Mouse (Mus musculus) intestine, embryonic 16.5 days (tissue): ENCODE data around the gene Hspa8. TPM values are rescaled to one million over a fixed set of nuclear protein-coding genes. Genes with fewer than 3 reads are reported as not detected.
"Not testable (repeated sequence)": the region's sequence is repeated elsewhere in the genome, so short reads cannot be mapped to it uniquely, and the experiment has no call there.

Experiments
- ATAC-seq: fragments of 200-750 bp; cut with Nextera tagmentation; 2 replicates; pipeline ENCODE4 v1.8.0; 2017; ENCODE audit warnings: moderate TSS enrichment, moderate library complexity
- H3K27ac ChIP-seq: fragments of 300-500 bp; sonication (generic); 2 replicates; pipeline ENCODE4 v1.5.1; 2014; ENCODE audit warnings: mild to moderate bottlenecking, low read length
- H3K27me3 ChIP-seq: fragments of 300-500 bp; sonication (generic); replicated peaks from 2 replicates; pipeline ENCODE4 v1.6.1; 2014; ENCODE audit warnings: low read length, control low read depth, mixed read lengths; ENCODE audit not compliant: control insufficient read depth, insufficient read depth
- H3K36me3 ChIP-seq: fragments of 300-500 bp; sonication (generic); 2 replicates; pipeline ENCODE4 v1.6.1; 2014; ENCODE audit warnings: low read length, control low read depth; ENCODE audit not compliant: control insufficient read depth, insufficient read depth
- H3K4me1 ChIP-seq: fragments of 300-500 bp; sonication (generic); 2 replicates; pipeline ENCODE4 v1.6.1; 2014; ENCODE audit warnings: low read length, control low read depth, mixed read lengths; ENCODE audit not compliant: control insufficient read depth, insufficient read depth
- H3K4me2 ChIP-seq: fragments of 300-500 bp; sonication (generic); 2 replicates; pipeline ENCODE4 v1.6.1; 2014; ENCODE audit warnings: low read depth, low read length, control low read depth
- H3K4me3 ChIP-seq: fragments of 300-500 bp; sonication (generic); 2 replicates; pipeline ENCODE4 v1.5.1; 2014; ENCODE audit warnings: mild to moderate bottlenecking, low read length
- H3K9ac ChIP-seq: fragments of 300-500 bp; sonication (generic); 2 replicates; pipeline ENCODE4 v1.6.1; 2014; ENCODE audit warnings: low read depth, low read length
- H3K9me3 ChIP-seq: fragments of 300-500 bp; sonication (generic); 2 replicates; pipeline ENCODE4 v1.6.1; 2016; ENCODE audit warnings: low read length, control low read depth; ENCODE audit not compliant: control insufficient read depth
- WGBS: fragments of 180-500 bp; shearing (Covaris S2); extraction: QIAGEN DNeasy Blood & Tissue Kit; methylation state at CpG from one replicate; pipeline ENCODE4 v1.1.7; 2014; 5-methylcytosine and 5-hydroxymethylcytosine counted together
- polyA plus RNA-seq: library from polyadenylated mRNA; unstranded; fragments of >200 nt; fragmentation: Nextera tagmentation; extraction: Ambion mirVana; gene quantifications from 2 replicates; pipeline ENCODE4 v1.2.1, GENCODE M21; 2015

Hspa8 gene
- polyA plus RNA-seq, 1 experiment from 2014 or later, result 2,348 TPM

DNA sequence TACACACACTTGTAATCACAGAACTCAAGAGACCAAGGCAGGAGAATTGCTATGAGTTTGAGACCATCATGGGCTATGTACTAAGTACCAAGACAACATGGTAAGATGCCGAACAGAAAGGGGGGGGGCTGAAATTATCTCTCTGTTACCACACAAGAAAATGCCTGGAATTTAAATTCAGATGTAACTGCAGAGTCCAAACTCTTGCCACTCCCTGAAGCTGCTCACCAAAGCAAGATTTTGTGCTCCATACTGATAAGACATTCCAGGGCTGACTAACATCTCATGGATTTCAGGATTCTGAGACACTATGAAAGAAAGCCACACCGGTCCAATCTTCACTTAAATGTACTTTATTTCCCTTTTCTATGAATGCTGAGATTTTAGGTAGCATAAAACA is 5.2 kb upstream of the Hspa8 start:
- Histone ChIP-seq H3K4me3 (no peak overlapping the region), H3K9me3 (no peaks in the 10 kb centered on the region), H3K4me1 (peaks cover 12% of the 10 kb centered on the region), H3K27me3 (no peaks in the 10 kb centered on the region), H3K27ac (no peak overlapping the region), H3K4me2 (no peak overlapping the region), H3K36me3 (no peaks in the 10 kb centered on the region), H3K9ac (no peak overlapping the region)
- WGBS, result 79% methylated on average over 2 of the region's 2 CpGs
- ATAC-seq, result no peak

DNA sequence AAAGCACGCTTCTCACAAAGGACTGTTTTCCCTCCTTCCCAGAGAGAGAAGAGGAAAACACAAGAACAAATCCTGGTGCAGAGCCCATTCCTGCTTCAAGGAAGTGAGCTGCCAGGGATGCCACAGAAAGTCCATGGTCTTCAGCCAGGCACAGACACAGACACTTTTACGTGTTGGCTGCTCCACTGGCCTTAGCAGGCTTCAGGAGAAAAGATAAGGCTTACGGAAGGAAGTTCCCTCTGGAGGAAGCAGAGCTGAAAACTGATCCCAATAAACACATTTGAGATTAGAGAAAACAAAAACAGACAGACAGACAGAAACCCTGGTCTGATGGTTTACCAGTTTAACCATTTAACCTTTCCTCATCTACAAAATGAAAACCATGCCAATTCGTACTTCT is 4.7 kb upstream of the Hspa8 start:
- no peaks in the 10 kb centered on the region for H3K9me3 ChIP-seq
- no peaks in the 10 kb centered on the region for H3K27me3 ChIP-seq
- H3K4me3 ChIP-seq, result no peak overlapping the region
- ATAC-seq, result no peak
- H3K27ac ChIP-seq, result no peak overlapping the region
- 63% methylated on average over 4 of the region's 4 CpGs for WGBS
- peaks cover 12% of the 10 kb centered on the region for H3K4me1 ChIP-seq
- no peak overlapping the region for H3K4me2 ChIP-seq
- H3K36me3 ChIP-seq, result no peaks in the 10 kb centered on the region
- H3K9ac ChIP-seq, result no peak overlapping the region

DNA sequence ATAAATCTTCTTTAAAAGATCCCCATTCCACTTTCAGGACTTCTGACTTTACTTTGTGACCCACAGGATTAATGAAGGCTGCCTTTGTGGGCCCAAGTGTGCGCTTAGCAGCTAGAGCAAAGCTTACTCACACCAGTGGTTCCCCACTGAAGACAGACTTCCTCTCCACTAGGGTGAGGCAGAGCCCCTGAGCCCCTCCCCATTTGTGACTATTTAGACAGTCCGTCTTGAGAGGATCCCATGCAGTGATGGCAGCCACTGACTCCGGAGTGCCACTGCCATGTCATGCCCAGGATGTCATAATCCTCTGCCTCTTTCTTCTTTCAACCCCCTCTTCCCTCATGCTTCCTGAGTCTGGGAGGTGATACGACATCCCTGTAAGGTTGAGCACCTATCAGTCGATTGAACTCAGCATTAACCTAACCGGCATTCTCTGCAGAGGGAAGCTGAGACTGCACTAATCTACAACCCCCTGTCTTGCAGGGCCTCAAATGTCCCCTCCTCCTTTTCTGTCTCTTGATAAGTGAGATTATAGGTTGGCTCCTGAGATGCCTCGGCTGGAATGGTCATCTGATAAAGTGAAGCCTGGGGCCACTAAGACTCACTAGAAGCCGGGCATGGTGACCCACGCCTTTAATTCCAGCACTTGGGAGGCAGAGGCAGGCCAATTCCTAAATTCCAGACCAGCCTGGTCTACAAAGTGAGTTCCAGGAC is 2.4 kb upstream of the Hspa8 start:
- Histone ChIP-seq H3K27ac (peak overlapping the region; percentile 99), H3K9me3 (no peaks in the 10 kb centered on the region), H3K4me2 (no peak overlapping the region), H3K4me1 (peaks cover 13% of the 10 kb centered on the region), H3K4me3 (no peak overlapping the region), H3K36me3 (no peaks in the 10 kb centered on the region), H3K9ac (peak overlapping the region; percentile 56; the same call in 1 of the 2 replicates), H3K27me3 (no peaks in the 10 kb centered on the region)
- ATAC-seq, result no peak
- WGBS, result 63% methylated on average over 9 of the region's 9 CpGs

DNA sequence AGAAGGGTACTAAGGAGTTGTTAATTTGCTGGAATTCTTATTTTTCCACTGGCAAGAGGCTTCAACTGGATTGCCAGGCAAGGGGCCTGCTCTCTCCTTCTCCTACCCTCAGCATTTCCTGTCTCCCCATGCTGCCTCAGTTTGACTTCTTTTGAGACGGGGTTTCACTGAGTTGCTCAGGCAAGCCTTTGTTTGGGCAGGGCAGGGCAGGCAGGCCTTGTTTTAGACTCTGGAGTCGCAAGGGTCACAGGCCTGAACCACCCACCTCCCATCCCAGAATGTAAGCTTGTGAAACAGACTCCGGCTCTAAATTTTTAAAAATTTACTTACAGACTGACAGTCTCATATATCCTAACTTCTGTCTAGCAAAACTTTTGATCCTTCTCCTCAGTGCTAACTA is 1.7 kb upstream of the Hspa8 start:
- no peak for ATAC-seq
- H3K9ac ChIP-seq, result peak overlapping the region; percentile 56
- H3K9me3 ChIP-seq, result no peaks in the 10 kb centered on the region
- H3K4me2 ChIP-seq, result peak overlapping the region; percentile 82
- WGBS, result 38% methylated on average over 3 of the region's 3 CpGs
- no peak overlapping the region for H3K4me3 ChIP-seq
- H3K27ac ChIP-seq, result peak overlapping the region; percentile 99
- peaks cover 18% of the 10 kb centered on the region for H3K4me1 ChIP-seq
- no peaks in the 10 kb centered on the region for H3K27me3 ChIP-seq
- H3K36me3 ChIP-seq, result no peaks in the 10 kb centered on the region

DNA sequence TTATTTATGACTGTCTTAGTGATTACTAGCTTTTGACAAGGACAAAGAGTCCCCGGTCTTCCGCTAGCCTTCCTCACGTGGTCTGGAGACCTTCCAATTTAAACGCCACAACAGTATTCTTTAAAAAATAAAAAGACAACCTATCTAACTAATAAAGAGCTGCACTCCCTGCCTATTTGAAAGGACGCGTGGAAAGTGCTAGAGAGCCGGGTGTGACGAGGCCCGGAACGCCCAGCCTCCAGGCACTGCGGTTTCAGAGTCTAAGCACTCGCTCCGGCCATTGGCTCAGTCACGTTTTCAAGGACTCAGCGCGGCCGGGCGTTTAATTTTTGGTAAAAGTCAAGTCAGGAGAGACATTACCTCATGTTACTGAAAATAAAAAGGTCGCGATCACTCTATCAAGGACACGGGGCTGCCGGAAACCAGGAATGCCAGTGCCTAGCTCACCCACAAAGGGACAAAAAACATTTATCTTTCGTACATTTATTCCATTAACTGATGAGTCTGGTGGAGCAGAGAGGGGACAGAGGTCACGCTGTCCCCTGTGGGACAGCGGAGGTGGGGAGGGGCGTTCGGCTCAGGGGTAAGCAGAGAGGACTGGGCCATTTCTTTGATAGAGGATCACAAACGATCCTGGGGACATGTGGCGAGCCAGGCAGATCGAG is 815 bp upstream of the Hspa8 start:
- Histone ChIP-seq H3K4me1 (peaks cover 21% of the 10 kb centered on the region), H3K27ac (peak overlapping the region; percentile 99), H3K9ac (peak overlapping the region; percentile 84), H3K4me3 (peak overlapping the region; percentile 88), H3K36me3 (no peaks in the 10 kb centered on the region), H3K4me2 (peak overlapping the region; percentile 82), H3K9me3 (no peaks in the 10 kb centered on the region), H3K27me3 (no peaks in the 10 kb centered on the region)
- WGBS, result under 1% methylated on average over 30 of the region's 30 CpGs
- peak; percentile 22 for ATAC-seq

DNA sequence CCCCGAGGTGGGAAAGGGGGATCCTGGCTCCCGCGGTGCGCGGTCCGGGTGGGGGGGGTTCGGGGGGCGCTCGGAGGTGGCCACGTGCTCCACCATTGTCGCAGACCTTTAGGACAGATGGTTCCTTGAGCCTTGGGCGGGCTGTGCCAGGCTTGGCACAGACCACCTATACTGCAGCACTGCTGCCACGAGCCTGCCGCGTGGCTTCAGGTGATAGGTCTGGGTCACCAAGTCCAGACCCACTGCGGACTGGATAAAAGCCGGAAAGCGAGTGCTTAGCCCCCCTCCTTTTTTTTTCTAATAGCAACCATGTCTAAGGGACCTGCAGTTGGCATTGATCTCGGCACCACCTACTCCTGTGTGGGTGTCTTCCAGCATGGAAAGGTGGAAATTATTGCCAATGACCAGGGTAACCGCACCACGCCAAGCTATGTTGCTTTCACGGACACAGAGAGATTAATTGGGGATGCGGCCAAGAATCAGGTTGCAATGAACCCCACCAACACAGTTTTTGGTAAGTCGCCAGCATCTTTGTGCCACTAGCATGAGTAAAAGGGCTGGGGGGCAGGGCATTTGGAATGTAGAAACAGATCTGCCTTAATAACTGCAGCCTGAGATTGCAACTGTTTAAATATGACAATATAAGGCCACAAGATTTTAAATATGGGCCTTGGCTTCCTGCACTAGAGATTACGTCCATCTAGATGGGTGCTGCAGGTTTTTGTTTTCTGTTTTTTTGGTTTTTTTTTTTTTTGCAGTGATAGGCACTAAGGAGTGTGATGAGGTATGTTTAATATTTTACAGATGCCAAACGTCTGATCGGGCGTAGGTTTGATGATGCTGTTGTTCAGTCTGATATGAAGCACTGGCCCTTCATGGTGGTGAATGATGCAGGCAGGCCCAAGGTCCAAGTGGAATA is 1.1 kb downstream of the Hspa8 start:
- WGBS, result under 1% methylated on average over 28 of the region's 28 CpGs

DNA sequence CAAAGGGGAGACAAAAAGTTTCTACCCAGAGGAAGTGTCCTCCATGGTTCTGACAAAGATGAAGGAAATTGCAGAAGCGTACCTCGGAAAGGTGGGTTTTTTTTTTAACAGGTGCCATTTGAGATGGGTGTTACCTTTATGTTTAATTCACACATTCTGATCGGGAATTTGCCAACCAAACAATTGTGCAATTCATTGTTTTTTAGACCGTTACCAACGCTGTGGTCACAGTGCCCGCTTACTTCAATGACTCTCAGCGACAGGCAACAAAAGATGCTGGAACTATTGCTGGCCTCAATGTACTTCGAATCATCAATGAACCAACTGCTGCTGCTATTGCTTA is 1.7 kb downstream of the Hspa8 start:
- not testable (repeated sequence) for H3K27me3 ChIP-seq, H3K9me3 ChIP-seq, ATAC-seq, H3K36me3 ChIP-seq, H3K27ac ChIP-seq
- 4% methylated on average over 8 of the region's 8 CpGs for WGBS
- peak overlapping the region; percentile 98 for H3K9ac ChIP-seq
- peaks cover 41% of the 10 kb centered on the region for H3K4me1 ChIP-seq
- H3K4me3 ChIP-seq, result peak overlapping the region; percentile 88
- peak overlapping the region; percentile 58 for H3K4me2 ChIP-seq

More for the DNA sequence above, 1.1 kb downstream of the Hspa8 start:
- Histone ChIP-seq H3K4me3 (peak overlapping the region; percentile 88), H3K9ac (peak overlapping the region; percentile 98), H3K4me1 (peaks cover 35% of the 10 kb centered on the region), H3K27ac (peak overlapping the region; percentile 93), H3K4me2 (peak overlapping the region; percentile 58)
- peak; percentile 0; the same call in 1 of the 2 replicates for ATAC-seq
- H3K36me3 ChIP-seq, H3K27me3 ChIP-seq, H3K9me3 ChIP-seq: not testable (repeated sequence)

DNA sequence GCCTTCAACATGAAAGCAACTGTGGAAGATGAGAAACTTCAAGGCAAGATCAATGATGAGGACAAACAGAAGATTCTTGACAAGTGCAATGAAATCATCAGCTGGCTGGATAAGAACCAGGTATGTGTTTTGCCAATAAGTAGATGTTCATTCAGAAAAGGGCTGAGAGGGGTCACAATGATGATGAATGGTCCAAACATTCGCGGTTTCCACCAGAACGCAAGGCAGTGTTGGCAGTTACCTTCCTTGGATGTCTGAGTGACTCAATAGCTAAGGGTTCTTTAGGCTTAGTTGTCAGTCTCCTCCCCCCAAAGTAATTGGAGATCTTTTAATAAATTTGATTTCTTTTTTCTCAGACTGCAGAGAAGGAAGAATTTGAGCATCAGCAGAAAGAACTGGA is 3.8 kb downstream of the Hspa8 start:
- 41% methylated on average over 3 of the region's 3 CpGs for WGBS
- not testable (repeated sequence) for H3K9ac ChIP-seq, ATAC-seq, H3K27me3 ChIP-seq, H3K27ac ChIP-seq, H3K9me3 ChIP-seq, H3K36me3 ChIP-seq
- Histone ChIP-seq H3K4me2 (peak overlapping the region; percentile 46; the same call in 1 of the 2 replicates), H3K4me3 (0 out of 2 replicates have a peak overlapping the region, but pooled peaks have one; percentile 2), H3K4me1 (peaks cover 34% of the 10 kb centered on the region)

DNA sequence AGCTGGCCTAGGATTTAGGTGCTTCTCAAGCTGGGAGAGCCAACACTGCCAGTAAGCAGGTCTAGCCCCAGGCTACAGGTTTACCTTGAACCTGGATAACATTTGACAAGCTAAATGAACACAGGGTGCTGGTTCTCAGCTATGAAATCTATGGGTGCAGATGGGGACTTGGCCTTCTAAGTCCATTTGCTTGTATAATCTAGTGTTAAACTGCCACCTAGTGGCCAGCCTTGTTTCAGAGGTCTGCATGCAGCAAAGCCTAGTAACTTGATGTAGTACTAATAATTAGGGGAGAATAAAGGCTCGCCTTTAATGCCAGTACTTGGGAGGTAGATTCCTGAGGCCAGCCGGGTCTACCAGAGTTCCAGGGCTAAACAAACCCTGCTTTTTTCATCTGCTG is 4.5 kb downstream of the Hspa8 start:
- Histone ChIP-seq H3K27me3 (no peaks in the 10 kb centered on the region), H3K4me3 (peak overlapping the region; percentile 21; the same call in 1 of the 2 replicates), H3K9me3 (no peaks in the 10 kb centered on the region), H3K4me2 (peak overlapping the region; percentile 23), H3K36me3 (peaks cover 4% of the 10 kb centered on the region; the same call in 1 of the 2 replicates), H3K9ac (peak overlapping the region; percentile 44), H3K4me1 (peaks cover 34% of the 10 kb centered on the region), H3K27ac (0 out of 2 replicates have a peak overlapping the region, but pooled peaks have one; percentile 39)
- 23% methylated on average over 2 of the region's 2 CpGs for WGBS
- no peak for ATAC-seq
